Mouse (Mus musculus): ENCODE data around the gene Cd55. TPM values are rescaled to one million over a fixed set of nuclear protein-coding genes. Genes with fewer than 3 reads are reported as not detected.
A peak's percentile ranks its signal among the peaks of the same experiment; 100 is the strongest.
"Not testable (repeated sequence)": the region's sequence is repeated elsewhere in the genome, so short reads cannot be mapped to it uniquely, and the experiment has no call there.

Cd55 gene
- polyA plus RNA-seq, 1 experiment: 24.2 TPM

DNA sequence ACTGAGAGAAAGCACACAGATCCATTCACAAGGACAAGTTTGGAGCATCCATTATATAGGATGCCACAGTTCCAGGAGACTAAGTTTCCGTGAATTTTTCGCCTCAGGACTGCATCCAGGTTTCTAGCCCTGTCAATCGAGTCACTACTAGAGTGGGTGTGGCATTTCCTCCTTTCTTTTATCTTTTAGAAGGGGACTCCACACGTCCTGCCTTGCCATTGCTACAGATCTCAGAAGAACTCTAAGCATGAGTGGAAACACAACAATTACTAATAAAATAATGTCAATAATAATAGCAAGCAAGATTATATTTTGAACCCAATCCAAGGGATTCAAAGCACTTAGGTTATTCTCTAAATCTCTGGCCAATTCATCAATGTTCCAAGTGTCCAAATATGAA is 31.6 kb downstream of the Cd55 start:
- Histone ChIP-seq H3K4me1 (ENCODE audit: control insufficient read depth, insufficient read depth, low read length) (peaks cover 2% of the 10 kb centered on the region; the same call in 1 of the 2 replicates), H3K4me3 (replicated peaks; ENCODE audit: extremely low read depth, low read depth, low read length) (no peak overlapping the region)
- TF ChIP-seq CTCF (IDR thresholded peaks at IDR 0.05; ENCODE audit: insufficient read depth, low read length) (no peak), POLR2A (IDR thresholded peaks at IDR 0.05; ENCODE audit: borderline replicate concordance, extremely low read depth, low read depth, low read length) (no peak)
- 68% methylated on average over 4 of the region's 4 CpGs for WGBS
- no peak for DNase-seq

DNA sequence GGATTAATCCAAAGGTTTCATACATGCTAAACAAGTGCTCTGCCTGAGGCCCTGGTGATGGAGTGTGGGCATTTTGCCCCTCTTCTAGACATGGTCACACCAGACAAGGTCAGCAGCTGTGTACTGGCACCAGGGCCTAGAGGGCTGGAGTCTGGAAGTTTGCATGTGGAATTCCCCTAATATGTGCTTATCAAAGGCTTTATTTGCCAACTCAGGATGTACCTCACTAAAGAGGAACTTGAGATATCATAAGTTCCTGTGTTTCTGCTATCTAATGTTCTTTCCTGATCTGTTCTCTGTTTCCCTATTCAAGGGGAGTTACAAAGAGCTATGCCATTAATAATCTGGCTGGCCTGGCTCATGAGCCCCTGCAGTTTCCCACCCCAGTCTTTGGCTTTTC is 33.9 kb downstream of the Cd55 start:
- not testable (repeated sequence) for H3K4me1 ChIP-seq (ENCODE audit: control insufficient read depth, insufficient read depth, low read length); DNase-seq

DNA sequence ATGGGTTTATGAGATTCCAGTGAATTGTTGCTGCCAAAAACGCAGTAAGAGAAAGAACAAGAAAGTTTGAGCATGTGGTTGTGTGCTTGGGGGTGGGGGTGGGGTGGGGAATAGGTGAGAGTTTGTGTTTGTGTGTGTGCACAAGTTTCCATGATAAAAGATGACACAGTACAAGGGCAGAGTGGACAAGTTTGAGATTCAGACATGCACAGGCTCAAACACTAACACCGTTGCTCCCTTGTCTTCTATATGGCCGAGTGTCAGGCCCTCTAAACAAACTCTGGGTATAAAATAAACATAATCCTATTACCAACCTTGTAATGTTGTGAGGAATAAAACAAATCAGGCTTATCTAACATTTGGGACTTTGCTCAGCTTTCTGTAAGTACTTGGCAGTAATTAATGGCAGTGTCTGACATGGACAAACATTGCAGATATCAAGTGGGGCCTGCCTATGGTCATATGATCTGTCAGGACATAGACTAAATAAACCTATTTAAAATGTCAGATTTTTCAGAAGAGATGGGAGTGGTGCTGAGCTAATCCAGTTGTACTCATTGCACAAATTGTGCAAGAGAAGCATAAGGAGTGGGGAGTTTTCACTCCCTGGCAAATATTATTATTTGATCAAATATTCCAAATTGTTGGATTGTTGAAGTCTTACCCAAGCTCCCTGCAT is 35.2 kb downstream of the Cd55 start:
- not testable (repeated sequence) for DNase-seq; H3K4me3 ChIP-seq (replicated peaks; ENCODE audit: extremely low read depth, low read depth, low read length); H3K4me1 ChIP-seq (ENCODE audit: control insufficient read depth, insufficient read depth, low read length)
- 15% methylated on average over 3 of the region's 3 CpGs for WGBS

More for the DNA sequence above, 33.9 kb downstream of the Cd55 start:
- not testable (repeated sequence) for H3K4me3 ChIP-seq (replicated peaks; ENCODE audit: extremely low read depth, low read depth, low read length)

DNA sequence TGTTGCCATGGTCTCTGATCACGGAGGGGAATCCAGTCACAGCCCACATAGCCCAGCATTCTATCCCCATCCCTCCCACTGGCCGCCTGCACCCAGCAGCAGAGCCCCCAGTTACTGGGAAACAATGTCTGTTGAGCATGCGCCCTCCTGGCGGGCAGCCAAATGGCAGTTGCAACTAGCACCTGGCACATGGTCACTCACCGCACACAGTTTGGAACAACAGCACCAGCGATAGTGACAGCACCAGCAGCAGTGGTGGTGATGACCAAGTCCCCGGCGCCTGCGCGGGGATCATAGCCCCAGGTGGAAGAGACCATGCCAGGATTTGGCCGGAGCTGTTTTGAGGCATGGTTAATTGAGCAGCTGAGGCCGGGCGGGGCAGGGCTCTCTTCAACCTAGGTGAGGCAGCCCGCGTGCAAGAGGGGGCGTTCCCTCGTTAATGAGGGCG is 39.9 kb downstream of the Cd55 start, which contains the start of gene Cd55b:
Gene Cd55b (minus strand): TSS at position 346 of the 448 bp plus-strand sequence.
- peaks cover 2% of the 10 kb centered on the region; the same call in 1 of the 2 replicates for H3K4me1 ChIP-seq (ENCODE audit: control insufficient read depth, insufficient read depth, low read length)
- TF ChIP-seq POLR2A (IDR thresholded peaks at IDR 0.05; ENCODE audit: borderline replicate concordance, extremely low read depth, low read depth, low read length) (no peak), CTCF (IDR thresholded peaks at IDR 0.05; ENCODE audit: insufficient read depth, low read length) (no peak)
- DNase-seq: peak; percentile 52
- no peak within 1 kb of the TSS for H3K4me3 ChIP-seq (replicated peaks; ENCODE audit: extremely low read depth, low read depth, low read length)
- 45% methylated on average over 18 of the region's 18 CpGs for WGBS

DNA sequence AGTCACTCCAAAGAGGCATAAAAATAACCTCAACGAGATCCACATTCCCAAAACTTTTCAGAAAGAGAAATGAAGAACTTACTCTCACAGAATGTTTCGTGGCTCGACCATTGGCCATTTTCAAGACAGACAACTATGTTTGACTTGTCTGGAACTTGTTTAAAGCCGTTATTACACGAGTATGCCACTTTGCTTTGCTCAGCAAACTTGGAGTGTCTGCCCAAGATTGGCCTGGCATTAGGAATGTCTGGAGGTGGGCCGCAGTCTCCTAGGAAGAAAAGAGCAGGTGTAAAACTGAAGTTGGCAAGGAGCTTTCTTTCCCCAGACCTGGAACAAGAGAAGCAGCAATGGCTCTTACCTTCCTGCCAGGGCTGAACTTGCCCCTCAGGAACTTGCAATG is 40.5 kb downstream of the Cd55 start:
- WGBS: no CpG with 5 or more reads among the region's 6 CpGs
- DNase-seq; H3K4me1 ChIP-seq (ENCODE audit: control insufficient read depth, insufficient read depth, low read length); H3K4me3 ChIP-seq (replicated peaks; ENCODE audit: extremely low read depth, low read depth, low read length): not testable (repeated sequence)

DNA sequence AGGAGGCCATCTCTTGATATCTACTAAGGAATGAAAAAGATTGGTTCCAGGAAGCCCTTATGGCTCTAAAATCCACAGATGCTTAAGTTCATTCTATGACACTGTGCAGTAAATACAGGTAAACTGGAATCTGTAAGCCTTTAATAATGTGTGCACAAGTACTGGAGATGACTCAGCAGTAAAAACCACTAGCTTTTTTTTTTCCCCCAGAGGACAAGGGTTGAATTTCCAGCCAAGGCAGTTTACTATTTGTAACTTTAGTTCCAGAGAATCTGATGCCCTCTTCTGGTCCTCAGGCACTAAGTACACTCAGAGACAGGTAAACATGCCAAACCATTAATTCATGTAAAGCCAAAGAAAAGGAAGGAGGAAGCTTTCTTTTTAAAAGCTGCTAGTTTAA is 65.4 kb downstream of the Cd55 start:
- not testable (repeated sequence) for H3K4me1 ChIP-seq (ENCODE audit: control insufficient read depth, insufficient read depth, low read length); H3K4me3 ChIP-seq (replicated peaks; ENCODE audit: extremely low read depth, low read depth, low read length); DNase-seq

Other genes starting within 250 kb of the Cd55 start
- 0.24 and 0.36 TPM in 2 replicates for gene Cd55b, start 39.7 kb downstream of the Cd55 start, polyA plus RNA-seq (2012; rRNA removed)
- gene Zp3r, start 166.9 kb upstream of the Cd55 start, polyA plus RNA-seq (2012; rRNA removed): not detected in 2 replicates
- gene C4bp, start 198.9 kb upstream of the Cd55 start, polyA plus RNA-seq (2012; rRNA removed): 0.06 and 0.15 TPM in 2 replicates